Mouse (Mus musculus): Measurements from ENCODE around the gene Sec1. TPM values are rescaled to one million over a fixed set of nuclear protein-coding genes. Genes with fewer than 3 reads are reported as not detected.

Sec1 gene
- total RNA-seq, 2 experiments from 2014 or later, result not detected

DNA sequence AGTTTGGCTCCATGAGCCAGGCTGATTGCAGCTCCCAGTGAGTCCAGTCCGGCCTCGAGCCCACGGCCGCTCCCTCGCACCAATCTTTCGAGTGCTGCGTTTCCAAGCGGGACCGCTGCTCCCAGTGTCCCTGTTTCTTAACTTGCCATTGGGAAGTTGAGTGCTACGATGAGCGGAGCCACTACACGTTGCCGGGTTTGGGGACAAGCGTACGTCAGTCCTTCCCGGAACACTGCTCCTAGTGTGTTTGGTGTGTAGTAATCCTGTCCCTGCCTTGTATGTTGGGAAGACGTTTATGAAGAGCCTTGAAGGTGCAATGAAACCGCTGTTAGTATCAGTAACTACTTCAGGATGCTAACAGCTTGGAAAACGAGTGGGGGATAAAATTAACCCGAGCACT is 24.1 kb upstream of the Sec1 start:
- ATAC-seq (ENCODE audit: poor library complexity, severe bottlenecking), result no peak

- peak; percentile 62 for ATAC-seq (ENCODE audit: poor library complexity, severe bottlenecking)
Measured at GRCm38 (mm10) chr7:45717918-45718297, 23.7 kb upstream of the Sec1 start, which contains the start of gene Sphk2. TSS of gene Sphk2 (minus strand) at chr7:45718002.

GRCm38 (mm10) chr7:45716952-45717917 is 23.0 kb upstream of the Sec1 start:
- ATAC-seq (ENCODE audit: poor library complexity, severe bottlenecking), result peak; percentile 7

DNA sequence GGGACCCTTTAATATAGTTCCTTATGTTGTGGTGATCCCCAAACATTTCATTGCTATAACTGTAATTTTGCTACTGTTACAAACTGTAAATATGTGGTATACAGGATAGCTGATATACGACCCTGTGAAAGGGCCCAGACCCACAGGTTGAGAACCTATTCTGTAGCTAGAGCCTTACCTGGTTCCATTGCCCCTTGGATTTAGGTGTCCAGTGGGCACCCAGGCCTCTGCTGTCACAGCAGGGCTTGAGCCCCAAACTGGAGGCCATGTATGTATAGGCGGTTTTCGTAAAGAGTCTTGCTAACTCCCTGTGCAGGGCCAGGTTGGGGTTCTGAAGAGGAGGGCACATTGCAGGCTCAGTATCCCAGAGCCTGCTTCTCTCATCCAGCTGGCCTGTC is 22.3 kb upstream of the Sec1 start:
- no peak for ATAC-seq (ENCODE audit: poor library complexity, severe bottlenecking)

- peak; percentile 48 for ATAC-seq (ENCODE audit: poor library complexity, severe bottlenecking)
Measured at GRCm38 (mm10) chr7:45715741-45716459, 21.7 kb upstream of the Sec1 start.

DNA sequence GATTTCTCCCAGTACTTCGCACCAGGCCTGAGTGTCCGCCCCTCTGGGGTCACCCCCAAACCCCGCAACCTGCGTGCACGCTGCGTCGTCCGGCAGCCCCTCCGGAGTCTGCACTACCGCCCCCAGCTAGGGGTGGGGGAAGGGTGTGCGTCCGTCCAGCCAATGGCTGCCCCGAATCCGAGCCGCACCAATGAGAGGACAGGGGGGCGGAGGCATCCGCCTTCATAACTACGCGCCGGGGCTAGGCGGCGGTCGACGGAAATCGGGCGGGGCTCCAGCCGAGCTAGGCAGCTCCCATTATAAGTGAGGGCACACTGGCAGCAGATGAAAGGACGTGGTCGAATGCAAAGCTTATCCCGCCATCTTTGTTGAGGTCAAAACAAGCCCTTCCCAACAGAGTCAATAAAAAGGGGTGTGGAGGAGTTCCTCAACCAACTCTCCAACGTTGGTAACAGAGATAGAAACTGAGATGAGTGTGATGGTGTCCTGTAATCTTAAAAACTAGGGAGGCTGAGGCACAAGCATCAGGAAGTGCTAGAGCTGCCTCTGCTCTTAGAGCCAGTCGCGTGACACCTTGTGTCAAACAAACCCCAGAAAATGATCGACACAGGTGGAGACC is 21.0 kb upstream of the Sec1 start, which contains the start of gene Rpl18:
TSS of gene Rpl18 (plus strand) at position 368 of the 619 bp plus-strand sequence.
- ATAC-seq (ENCODE audit: poor library complexity, severe bottlenecking), result peak; percentile 74

DNA sequence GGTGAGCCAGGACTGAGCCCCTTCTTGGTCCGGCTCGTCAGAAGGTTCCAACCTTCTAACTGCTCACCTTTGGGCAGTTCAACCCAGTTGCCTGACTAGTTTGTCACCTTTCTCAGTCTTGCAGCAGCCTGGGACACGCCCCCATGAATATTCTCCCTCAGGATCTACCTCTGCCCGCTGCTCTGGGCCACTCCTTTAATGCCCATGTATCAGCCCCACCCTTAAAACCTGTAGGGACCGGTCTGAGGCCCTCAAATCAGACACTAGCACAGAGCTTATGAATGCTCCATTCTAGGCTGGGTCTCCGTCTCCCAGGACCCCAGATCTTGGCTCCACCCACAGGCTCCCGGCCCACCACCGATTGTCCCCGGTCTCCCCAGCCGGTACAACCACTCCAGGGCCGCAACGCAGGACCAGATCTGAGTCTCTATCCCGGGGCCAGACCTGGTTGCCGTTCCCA is 20.5 kb upstream of the Sec1 start:
- ATAC-seq (ENCODE audit: poor library complexity, severe bottlenecking), result no peak

- ATAC-seq (ENCODE audit: poor library complexity, severe bottlenecking), result no peak
Measured at GRCm38 (mm10) chr7:45713881-45714520, 19.8 kb upstream of the Sec1 start.

- ATAC-seq (ENCODE audit: poor library complexity, severe bottlenecking), result no peak
Measured at GRCm38 (mm10) chr7:45713396-45713795, 19.2 kb upstream of the Sec1 start.

- ATAC-seq (ENCODE audit: poor library complexity, severe bottlenecking), result no peak
Measured at GRCm38 (mm10) chr7:45712022-45712757, 18.0 kb upstream of the Sec1 start.

- no peak for ATAC-seq (ENCODE audit: poor library complexity, severe bottlenecking)
Measured at GRCm38 (mm10) chr7:45711316-45712021, 17.3 kb upstream of the Sec1 start.

GRCm38 (mm10) chr7:45710477-45711191 is 16.4 kb upstream of the Sec1 start:
- no peak for ATAC-seq (ENCODE audit: poor library complexity, severe bottlenecking)

GRCm38 (mm10) chr7:45709677-45710355 is 15.6 kb upstream of the Sec1 start:
- no peak for ATAC-seq (ENCODE audit: poor library complexity, severe bottlenecking)

DNA sequence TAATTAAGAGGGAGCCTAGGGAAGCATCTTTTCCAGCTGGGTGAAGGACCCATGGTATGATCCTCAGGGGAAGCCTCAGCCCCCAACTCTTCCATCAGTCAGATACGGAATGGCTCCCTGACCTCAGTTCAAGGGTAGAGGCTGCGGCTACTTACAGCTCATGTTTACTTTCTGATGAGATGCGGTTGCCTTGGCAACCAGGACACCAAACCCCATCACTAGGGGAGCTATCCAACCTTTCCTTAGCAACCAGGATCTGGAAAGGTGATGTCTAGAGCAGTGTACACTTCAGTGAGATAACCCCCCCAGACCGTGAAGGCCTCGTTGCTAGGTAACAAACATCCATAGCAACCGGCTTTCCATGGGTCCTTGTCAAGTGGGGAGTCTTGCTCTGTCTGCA is 14.8 kb upstream of the Sec1 start:
- no peak for ATAC-seq (ENCODE audit: poor library complexity, severe bottlenecking)

DNA sequence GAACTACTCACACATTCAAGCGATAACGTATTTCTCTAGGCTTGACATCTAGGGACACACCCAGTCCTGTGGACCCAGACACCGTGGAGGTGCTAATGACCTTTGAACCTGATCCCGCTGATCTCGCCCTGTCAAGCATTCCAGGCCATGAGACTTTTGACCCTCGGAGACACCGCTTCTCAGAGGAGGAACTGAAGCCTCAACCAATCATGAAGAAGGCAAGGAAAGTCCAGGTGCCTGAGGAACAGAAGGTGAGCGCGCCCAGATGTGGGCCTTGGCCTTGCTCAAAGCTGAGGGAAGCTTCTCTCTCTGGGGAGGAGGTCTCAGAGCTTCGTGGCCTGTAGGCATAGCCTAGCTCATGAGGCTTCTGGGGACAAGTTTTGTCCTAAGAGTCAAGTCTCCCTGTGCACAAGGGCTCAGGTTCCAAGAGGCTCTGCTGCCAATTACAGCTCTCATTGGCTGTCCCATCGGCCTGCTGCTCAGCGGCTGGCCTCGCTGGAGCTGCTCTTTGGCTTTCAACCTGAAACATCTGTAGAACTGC is 14.1 kb upstream of the Sec1 start:
- ATAC-seq (ENCODE audit: poor library complexity, severe bottlenecking), result 0 out of 2 replicates have a peak, but pooled peaks have one; percentile 3

- ATAC-seq (ENCODE audit: poor library complexity, severe bottlenecking), result peak; percentile 64
Measured at GRCm38 (mm10) chr7:45707375-45707967, 13.3 kb upstream of the Sec1 start.

DNA sequence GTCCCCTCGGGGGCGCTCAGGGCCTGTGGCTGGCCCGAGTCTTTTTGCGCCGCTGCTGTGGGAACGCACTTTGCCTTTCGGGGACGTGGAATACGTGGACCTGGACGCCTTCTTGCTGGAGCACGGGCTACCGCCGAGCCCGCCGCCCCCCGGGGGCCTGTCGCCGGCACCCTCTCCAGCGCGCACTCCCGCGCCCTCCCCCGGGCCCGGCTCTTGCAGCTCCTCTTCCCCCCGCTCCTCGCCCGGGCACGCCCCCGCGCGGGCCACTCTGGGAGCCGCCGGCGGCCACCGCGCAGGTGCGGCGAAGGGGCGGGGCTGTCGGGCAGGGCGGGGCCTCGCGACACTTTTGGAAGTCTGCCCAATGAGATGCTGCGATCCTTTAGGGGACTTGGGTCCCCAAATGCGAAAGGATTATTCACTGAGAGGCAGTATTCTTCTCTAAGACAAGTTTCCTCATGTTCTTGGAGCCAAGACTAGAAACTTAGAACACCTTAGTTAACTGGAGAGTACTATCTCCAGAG is 12.6 kb upstream of the Sec1 start:
- ATAC-seq (ENCODE audit: poor library complexity, severe bottlenecking), result peak; percentile 23

All from megakaryocyte, adult 5-6 weeks (primary cell).